Mouse (Mus musculus) heart, adult 2 months (tissue): ENCODE data around the gene Hgf.

ENCODE experiments used
- CTCF ChIP-seq: fragments of 200-600 bp; IDR thresholded peaks from 2 replicates; pipeline ENCODE4 v1.8.1; 2022; ENCODE audit warnings: antibody characterized with exemption, mild to moderate bottlenecking, moderate library complexity
- EP300 ChIP-seq: fragments of 200-500 bp; IDR thresholded peaks from 2 replicates; pipeline ENCODE4 v1.6.1; 2011; ENCODE audit warnings: low read depth, low read length, control low read depth; ENCODE audit not compliant: insufficient read depth

GRCm38 (mm10) chr5:16595699-16596098 lies 42.4 kb downstream of the Hgf start:
- no peak for TF ChIP-seq CTCF
- no peak for TF ChIP-seq EP300
